Mouse (Mus musculus) E14TG2a.4 (cell line): Measurements from ENCODE around the gene E430018J23Rik.

Experiments
- CTCF ChIP-seq: conservative IDR thresholded peaks from 2 replicates; pipeline ENCODE4 v1.5.1; 2014; ENCODE audit warnings: low read length
- POU5F1 ChIP-seq: IDR thresholded peaks from 2 replicates; pipeline ENCODE4 v1.6.1; 2014; ENCODE audit warnings: low read length, borderline replicate concordance

DNA sequence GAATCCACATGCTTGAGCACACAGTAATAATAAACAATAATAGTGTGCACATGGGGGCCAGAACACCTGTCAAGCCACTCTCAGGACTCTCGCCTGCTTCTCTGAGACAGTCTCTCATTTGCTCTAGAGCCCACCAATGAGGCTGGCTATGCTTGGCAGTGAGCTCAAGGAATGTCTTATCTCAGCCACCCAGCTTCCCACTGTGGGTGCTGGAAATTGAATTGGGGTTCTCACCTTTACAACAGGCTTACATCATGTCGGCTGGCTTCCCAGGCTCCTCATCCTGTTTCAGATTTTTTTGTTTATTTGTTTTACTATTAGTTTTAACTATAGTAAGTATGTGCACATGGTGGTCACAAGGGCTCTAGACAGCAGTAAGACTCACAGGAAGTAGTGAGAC, 22.2 kb downstream of the E430018J23Rik start:
- no peak for TF ChIP-seq CTCF
- no peak for TF ChIP-seq POU5F1
